Mouse (Mus musculus): ENCODE data around the gene Gckr. TPM values are rescaled to one million over a fixed set of nuclear protein-coding genes. Genes with fewer than 3 reads are reported as not detected.

The Gckr gene
- total and polyA plus RNA-seq, 2 experiments from 2014 or later = 1.0 to 1.2 TPM

GRCm38 (mm10) chr5:31253806-31254205 is 43.4 kb upstream of the Gckr start:
- no peak for TF ChIP-seq CTCF (IDR thresholded peaks at IDR 0.05)
- Histone ChIP-seq H3K27ac (ENCODE audit: low read depth, low read length) (no peak overlapping the region), H3K4me3 (ENCODE audit: low read depth, low read length) (no peak overlapping the region), H3K4me2 (ENCODE audit: low read depth, low read length, poor library complexity, severe bottlenecking) (no peak overlapping the region), H3K9ac (replicated peaks; ENCODE audit: low read length, poor library complexity, severe bottlenecking) (no peak overlapping the region), H3K9me3 (ENCODE audit: low read length) (no peaks in the 10 kb centered on the region), H3K36me3 (ENCODE audit: insufficient read depth, low read length) (peaks cover 54% of the 10 kb centered on the region), H3K27me3 (ENCODE audit: insufficient read depth, low read length) (no peaks in the 10 kb centered on the region), H3K4me1 (ENCODE audit: insufficient read depth, low read length) (0 out of 2 replicates have a peak, but pooled peaks cover 4% of the 10 kb centered on the region)
- ATAC-seq (ENCODE audit: low FRiP score) = no peak
- 93% methylated on average over 8 of the region's 8 CpGs for WGBS
- DNase-seq (ENCODE audit: low spot score) = no peak

- H3K36me3 ChIP-seq (ENCODE audit: insufficient read depth, low read length) = peaks cover 50% of the 10 kb centered on the region
Measured at GRCm38 (mm10) chr5:31254452-31254851, 42.8 kb upstream of the Gckr start.

GRCm38 (mm10) chr5:31254901-31255300 is 42.3 kb upstream of the Gckr start:
- no peak overlapping the region for H3K4me3 ChIP-seq (ENCODE audit: low read depth, low read length)
- no peak for DNase-seq (ENCODE audit: low spot score)
- H3K27me3 ChIP-seq (ENCODE audit: insufficient read depth, low read length) = no peaks in the 10 kb centered on the region
- no peak overlapping the region for H3K9ac ChIP-seq (replicated peaks; ENCODE audit: low read length, poor library complexity, severe bottlenecking)
- H3K4me2 ChIP-seq (ENCODE audit: low read depth, low read length, poor library complexity, severe bottlenecking) = no peak overlapping the region
- 0 out of 2 replicates have a peak, but pooled peaks cover 4% of the 10 kb centered on the region for H3K4me1 ChIP-seq (ENCODE audit: insufficient read depth, low read length)
- H3K27ac ChIP-seq (ENCODE audit: low read depth, low read length) = no peak overlapping the region
- peaks cover 46% of the 10 kb centered on the region for H3K36me3 ChIP-seq (ENCODE audit: insufficient read depth, low read length)
- no peak for ATAC-seq (ENCODE audit: low FRiP score)
- H3K9me3 ChIP-seq (ENCODE audit: low read length) = no peaks in the 10 kb centered on the region
- WGBS = 88% methylated on average over 8 of the region's 8 CpGs
- no peak for TF ChIP-seq CTCF (IDR thresholded peaks at IDR 0.05)

More at GRCm38 (mm10) chr5:31254452-31254851, 42.8 kb upstream of the Gckr start:
- Histone ChIP-seq H3K4me1 (ENCODE audit: insufficient read depth, low read length) (0 out of 2 replicates have a peak, but pooled peaks cover 4% of the 10 kb centered on the region), H3K4me2 (ENCODE audit: low read depth, low read length, poor library complexity, severe bottlenecking) (no peak overlapping the region), H3K27me3 (ENCODE audit: insufficient read depth, low read length) (no peaks in the 10 kb centered on the region), H3K9ac (replicated peaks; ENCODE audit: low read length, poor library complexity, severe bottlenecking) (no peak overlapping the region), H3K9me3 (ENCODE audit: low read length) (no peaks in the 10 kb centered on the region), H3K27ac (ENCODE audit: low read depth, low read length) (no peak overlapping the region), H3K4me3 (ENCODE audit: low read depth, low read length) (no peak overlapping the region)
- no peak for DNase-seq (ENCODE audit: low spot score)
- TF ChIP-seq CTCF (IDR thresholded peaks at IDR 0.05) = no peak
- 85% methylated on average over 7 of the region's 7 CpGs for WGBS
- ATAC-seq (ENCODE audit: low FRiP score) = no peak

GRCm38 (mm10) chr5:31255381-31255780 is 41.9 kb upstream of the Gckr start:
- H3K4me3 ChIP-seq (ENCODE audit: low read depth, low read length) = no peak overlapping the region
- ATAC-seq (ENCODE audit: low FRiP score) (no peak), DNase-seq (ENCODE audit: low spot score) (no peak)
- TF ChIP-seq CTCF (IDR thresholded peaks at IDR 0.05) = no peak
- peaks cover 44% of the 10 kb centered on the region for H3K36me3 ChIP-seq (ENCODE audit: insufficient read depth, low read length)
- WGBS = 98% methylated on average over 2 of the region's 2 CpGs
- H3K27me3 ChIP-seq (ENCODE audit: insufficient read depth, low read length) = no peaks in the 10 kb centered on the region
- 0 out of 2 replicates have a peak, but pooled peaks cover 4% of the 10 kb centered on the region for H3K4me1 ChIP-seq (ENCODE audit: insufficient read depth, low read length)
- H3K27ac ChIP-seq (ENCODE audit: low read depth, low read length) = no peak overlapping the region
- H3K9me3 ChIP-seq (ENCODE audit: low read length) = no peaks in the 10 kb centered on the region
- no peak overlapping the region for H3K9ac ChIP-seq (replicated peaks; ENCODE audit: low read length, poor library complexity, severe bottlenecking)
- no peak overlapping the region for H3K4me2 ChIP-seq (ENCODE audit: low read depth, low read length, poor library complexity, severe bottlenecking)

- DNase-seq (ENCODE audit: low spot score) (no peak), ATAC-seq (ENCODE audit: low FRiP score) (no peak)
- Histone ChIP-seq H3K4me3 (ENCODE audit: low read depth, low read length) (no peak overlapping the region), H3K27ac (ENCODE audit: low read depth, low read length) (no peak overlapping the region), H3K27me3 (ENCODE audit: insufficient read depth, low read length) (no peaks in the 10 kb centered on the region), H3K4me1 (ENCODE audit: insufficient read depth, low read length) (0 out of 2 replicates have a peak, but pooled peaks cover 4% of the 10 kb centered on the region), H3K9me3 (ENCODE audit: low read length) (no peaks in the 10 kb centered on the region), H3K36me3 (ENCODE audit: insufficient read depth, low read length) (peaks cover 44% of the 10 kb centered on the region), H3K4me2 (ENCODE audit: low read depth, low read length, poor library complexity, severe bottlenecking) (no peak overlapping the region), H3K9ac (replicated peaks; ENCODE audit: low read length, poor library complexity, severe bottlenecking) (no peak overlapping the region)
- TF ChIP-seq CTCF (IDR thresholded peaks at IDR 0.05) = no peak
- 85% methylated on average over 2 of the region's 2 CpGs for WGBS
Measured at GRCm38 (mm10) chr5:31255971-31256370, 41.3 kb upstream of the Gckr start.

GRCm38 (mm10) chr5:31257616-31258015 is 39.6 kb upstream of the Gckr start:
- no peak overlapping the region for H3K9ac ChIP-seq (replicated peaks; ENCODE audit: low read length, poor library complexity, severe bottlenecking)
- H3K36me3 ChIP-seq (ENCODE audit: insufficient read depth, low read length) = peaks cover 54% of the 10 kb centered on the region
- 86% methylated on average over 11 of the region's 11 CpGs for WGBS
- H3K4me1 ChIP-seq (ENCODE audit: insufficient read depth, low read length) = no peaks in the 10 kb centered on the region
- H3K27me3 ChIP-seq (ENCODE audit: insufficient read depth, low read length) = no peaks in the 10 kb centered on the region
- ATAC-seq (ENCODE audit: low FRiP score) = no peak
- no peak overlapping the region for H3K27ac ChIP-seq (ENCODE audit: low read depth, low read length)
- DNase-seq (ENCODE audit: low spot score) = no peak
- H3K9me3 ChIP-seq (ENCODE audit: low read length) = no peaks in the 10 kb centered on the region
- no peak for TF ChIP-seq CTCF (IDR thresholded peaks at IDR 0.05)
- H3K4me2 ChIP-seq (ENCODE audit: low read depth, low read length, poor library complexity, severe bottlenecking) = no peak overlapping the region
- no peak overlapping the region for H3K4me3 ChIP-seq (ENCODE audit: low read depth, low read length)
